Mouse (Mus musculus): Measurements from ENCODE around the gene Mutyh.

The Mutyh gene

GRCm38 (mm10) chr4:116807197-116808129, at the start of gene Mutyh, which contains the start of gene Toe1:
TSS of gene Mutyh (plus strand) at chr4:116807723.
TSS of gene Toe1 (minus strand) at chr4:116807640.
- CTCF ChIA-PET, result interaction anchor here in 3 of 4 experiments (1.0 to 2.4 kb wide), 12 partner anchors 16 to 356 kb away, joined by 3 to 8 read pairs (median 4); partner anchors contain the start of genes Ccdc163 (in 1 of the 3), Hectd3 (in 1 of the 3) and Mmachc (in 1 of the 3)
- POLR2A ChIA-PET, result interaction anchor here (0.5 to 4.2 kb wide), 65 partner anchors 9 to 586 kb away, joined by 3 to 17 read pairs (median 4); partner anchors contain the start of genes Ccdc163 (in 3 of the 4), Mmachc (in 3 of the 4), Prdx1 (in 3 of the 4) and Akr1a1 (in 2 of the 4)

- CTCF ChIA-PET, result no interaction called here
- POLR2A ChIA-PET, result no interaction called here
Measured at GRCm38 (mm10) chr4:116761914-116762313, 45.6 kb upstream of the Mutyh start.

- ChIA-PET CTCF (no interaction called here), POLR2A (interaction anchor here in 3 of 4 experiments (0.6 to 2.8 kb wide), 14 partner anchors 13 to 206 kb away, joined by 3 to 11 read pairs (median 4); partner anchors contain the start of genes Prdx1 (in 2 of the 3), Gpbp1l1 (in 1 of the 3) and Tesk2 (in 1 of the 3))
Measured at GRCm38 (mm10) chr4:116764001-116764400, 43.5 kb upstream of the Mutyh start.

- ChIA-PET CTCF (interaction anchor here in 3 of 4 experiments (0.6 to 1.3 kb wide), 5 partner anchors 15 to 124 kb away, joined by 3 to 4 read pairs (median 3); no protein-coding TSS in a partner anchor), POLR2A (interaction anchor here in 3 of 4 experiments (0.6 to 3.6 kb wide), 13 partner anchors 8 to 83 kb away, joined by 3 to 16 read pairs (median 6); partner anchors contain the start of genes Ccdc163 (in 1 of the 3), Mmachc (in 1 of the 3), Prdx1 (in 1 of the 3) and Tesk2 (in 1 of the 3))
Measured at GRCm38 (mm10) chr4:116768510-116768909, 39.0 kb upstream of the Mutyh start.

- POLR2A ChIA-PET, result interaction anchor here in 3 of 4 experiments (0.6 to 3.6 kb wide), 10 partner anchors 13 to 83 kb away, joined by 3 to 16 read pairs (median 6); partner anchors contain the start of genes Prdx1 (in 1 of the 3) and Tesk2 (in 1 of the 3)
- CTCF ChIA-PET, result interaction anchor here in 2 of 4 experiments (0.6 to 1.3 kb wide), 4 partner anchors 14 to 124 kb away, joined by 3 to 4 read pairs (median 3); no protein-coding TSS in a partner anchor
Measured at GRCm38 (mm10) chr4:116769060-116769459, 38.5 kb upstream of the Mutyh start.

GRCm38 (mm10) chr4:116776391-116776790, 31.1 kb upstream of the Mutyh start:
- CTCF ChIA-PET, result interaction anchor here (0.6 to 2.0 kb wide), 13 partner anchors 10 to 59 kb away, joined by 3 to 8 read pairs (median 3); no protein-coding TSS in a partner anchor
- POLR2A ChIA-PET, result interaction anchor here in 3 of 4 experiments (0.7 to 4.9 kb wide), 14 partner anchors 9 to 149 kb away, joined by 3 to 19 read pairs (median 4); partner anchors contain the start of genes Tesk2 (in 2 of the 3), Ccdc163 (in 1 of the 3), Mmachc (in 1 of the 3) and Nasp (in 1 of the 3)

- CTCF ChIA-PET, result interaction anchor here in 3 of 4 experiments (0.6 to 2.0 kb wide), 9 partner anchors 9 to 58 kb away, joined by 3 to 8 read pairs (median 4); partner anchors contain the start of genes Mutyh (in 1 of the 3) and Toe1 (in 1 of the 3)
- POLR2A ChIA-PET, result interaction anchor here in 3 of 4 experiments (0.6 to 4.9 kb wide), 19 partner anchors 9 to 359 kb away, joined by 3 to 19 read pairs (median 4); partner anchors contain the start of genes Ccdc163 (in 2 of the 3), Mmachc (in 2 of the 3), Tesk2 (in 2 of the 3) and Prdx1 (in 1 of the 3)
Measured at GRCm38 (mm10) chr4:116777079-116777478, 30.4 kb upstream of the Mutyh start.

GRCm38 (mm10) chr4:116780541-116780940, 27.0 kb upstream of the Mutyh start:
- CTCF ChIA-PET, result no interaction called here
- POLR2A ChIA-PET, result interaction anchor here in 2 of 4 experiments (0.7 to 4.7 kb wide), 9 partner anchors 14 to 95 kb away, joined by 3 to 42 read pairs (median 7); partner anchors contain the start of genes Tesk2 (in 2 of the 2) and Prdx1 (in 1 of the 2)

- ChIA-PET POLR2A (interaction anchor here (0.6 to 4.7 kb wide), 33 partner anchors 11 to 224 kb away, joined by 3 to 42 read pairs (median 4); partner anchors contain the start of genes Prdx1 (in 4 of the 4), Tesk2 (in 3 of the 4), Akr1a1 (in 1 of the 4) and Gpbp1l1 (in 1 of the 4)), CTCF (interaction anchor here in 1 of 4 experiments (1.6 kb wide), 1 partner anchor 62 kb away, joined by 7 read pairs; no protein-coding TSS in a partner anchor)
Measured at GRCm38 (mm10) chr4:116781366-116781765, 26.2 kb upstream of the Mutyh start.

- POLR2A ChIA-PET, result interaction anchor here (0.6 to 4.7 kb wide), 49 partner anchors 8 to 371 kb away, joined by 3 to 42 read pairs (median 4); partner anchors contain the start of genes Prdx1 (in 4 of the 4), Tesk2 (in 3 of the 4), Ccdc163 (in 2 of the 4) and Mmachc (in 2 of the 4)
- CTCF ChIA-PET, result interaction anchor here in 3 of 4 experiments (0.5 to 1.6 kb wide), 5 partner anchors 9 to 73 kb away, joined by 3 to 12 read pairs (median 4); no protein-coding TSS in a partner anchor
Measured at GRCm38 (mm10) chr4:116782171-116782570, 25.4 kb upstream of the Mutyh start.

- CTCF ChIA-PET, result interaction anchor here (0.6 to 4.3 kb wide), 30 partner anchors 9 to 310 kb away, joined by 3 to 93 read pairs (median 4); partner anchors contain the start of genes Tesk2 (in 3 of the 4), Ccdc163 (in 2 of the 4), Mmachc (in 2 of the 4) and Ptch2 (in 1 of the 4)
Measured at GRCm38 (mm10) chr4:116786587-116786986, 20.9 kb upstream of the Mutyh start.

GRCm38 (mm10) chr4:116787985-116788760, 19.4 kb upstream of the Mutyh start:
- POLR2A ChIA-PET, result interaction anchor here (0.5 to 4.3 kb wide), 34 partner anchors 11 to 883 kb away, joined by 3 to 60 read pairs (median 4); partner anchors contain the start of genes Tesk2 (in 4 of the 4), Ccdc163 (in 3 of the 4), Mmachc (in 3 of the 4) and Prdx1 (in 2 of the 4)
- CTCF ChIA-PET, result interaction anchor here (0.5 to 4.3 kb wide), 49 partner anchors 11 to 1140 kb away, joined by 3 to 93 read pairs (median 4); partner anchors contain the start of genes Tesk2 (in 4 of the 4), Ccdc163 (in 3 of the 4), Mmachc (in 3 of the 4) and Mutyh (in 1 of the 4)

More at GRCm38 (mm10) chr4:116786587-116786986, 20.9 kb upstream of the Mutyh start:
- POLR2A ChIA-PET, result interaction anchor here in 3 of 4 experiments (0.5 to 4.3 kb wide), 27 partner anchors 9 to 403 kb away, joined by 3 to 60 read pairs (median 3); partner anchors contain the start of genes Prdx1 (in 3 of the 3), Tesk2 (in 3 of the 3), Ccdc163 (in 1 of the 3) and Mmachc (in 1 of the 3)

- ChIA-PET CTCF (interaction anchor here (0.6 to 4.3 kb wide), 38 partner anchors 13 to 350 kb away, joined by 3 to 93 read pairs (median 4); partner anchors contain the start of genes Tesk2 (in 4 of the 4), Ccdc163 (in 3 of the 4), Mmachc (in 2 of the 4) and Mutyh (in 1 of the 4)), POLR2A (interaction anchor here (0.5 to 4.3 kb wide), 21 partner anchors 14 to 413 kb away, joined by 3 to 60 read pairs (median 3); partner anchors contain the start of genes Tesk2 (in 4 of the 4), Ccdc163 (in 3 of the 4), Mmachc (in 3 of the 4) and Prdx1 (in 2 of the 4))
Measured at GRCm38 (mm10) chr4:116788956-116789355, 18.6 kb upstream of the Mutyh start.

- ChIA-PET POLR2A (interaction anchor here in 3 of 4 experiments (0.7 to 4.5 kb wide), 19 partner anchors 10 to 498 kb away, joined by 3 to 29 read pairs (median 3); partner anchors contain the start of genes Prdx1 (in 3 of the 3), Ccdc163 (in 1 of the 3), Mmachc (in 1 of the 3) and Mutyh (in 1 of the 3)), CTCF (interaction anchor here in 2 of 4 experiments (0.6 to 1.7 kb wide), 5 partner anchors 10 to 293 kb away, joined by 3 to 5 read pairs (median 3); partner anchors contain the start of genes Mutyh (in 1 of the 2), Tesk2 (in 1 of the 2) and Toe1 (in 1 of the 2))
Measured at GRCm38 (mm10) chr4:116792453-116792852, 15.1 kb upstream of the Mutyh start.

GRCm38 (mm10) chr4:116794273-116794672, 13.2 kb upstream of the Mutyh start:
- ChIA-PET POLR2A (no interaction called here), CTCF (no interaction called here)

Data from embryonic stem cell, embryonic (primary cell).